Mouse (Mus musculus): ENCODE data around the gene Cd72.

DNA sequence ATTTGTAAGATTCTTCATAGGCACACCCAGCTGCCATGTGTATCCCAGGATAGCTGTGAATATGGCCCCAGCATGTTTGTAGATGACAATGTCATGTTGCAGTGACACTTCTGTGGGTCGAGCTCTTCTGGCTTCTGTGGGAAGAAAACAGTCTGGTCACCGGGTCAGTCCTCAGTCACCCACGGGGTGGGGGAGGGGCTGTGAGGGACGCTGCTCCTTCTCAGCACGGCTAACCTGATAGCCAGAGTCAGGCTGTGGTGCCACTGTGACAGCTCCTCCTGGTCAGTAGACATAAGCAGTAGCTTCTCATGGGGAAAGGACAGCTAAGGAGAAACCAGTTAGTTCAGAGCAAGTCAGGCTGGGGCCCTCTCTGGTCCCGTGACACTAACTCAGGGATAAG, 42.2 kb upstream of the Cd72 start:
- TF ChIP-seq CTCF (IDR thresholded peaks at IDR 0.05; ENCODE audit: control insufficient read depth, insufficient read depth, insufficient replicate concordance, low read depth, low read length): no peak
- no peak for TF ChIP-seq POLR2A (IDR thresholded peaks at IDR 0.05; ENCODE audit: control insufficient read depth, low read depth, low read length)

Measured in testis, adult 2 months (tissue).